Mouse (Mus musculus) neural tube, embryonic 14.5 days (tissue): ENCODE measurements around the gene Pcsk2. TPM values are rescaled to one million over a fixed set of nuclear protein-coding genes. Genes with fewer than 3 reads are reported as not detected.
A peak's percentile ranks its signal among the peaks of the same experiment; 100 is the strongest.

Experiments
- ATAC-seq: fragments of 200-750 bp; cut with Nextera tagmentation; 2 replicates; pipeline ENCODE4 v1.8.0; 2017; ENCODE audit warnings: low read depth, mild to moderate bottlenecking, moderate TSS enrichment, moderate library complexity
- H3K27ac ChIP-seq: fragments of 300-500 bp; sonication (generic); 2 replicates; pipeline ENCODE4 v1.5.1; 2014; ENCODE audit warnings: low read depth, mild to moderate bottlenecking, control low read depth, low read length, moderate library complexity, mixed read lengths
- H3K27me3 ChIP-seq: fragments of 300-500 bp; sonication (generic); 2 replicates; pipeline ENCODE4 v1.6.1; 2014; ENCODE audit warnings: low read length; ENCODE audit not compliant: control insufficient read depth, insufficient read depth
- H3K36me3 ChIP-seq: fragments of 300-500 bp; sonication (generic); 2 replicates; pipeline ENCODE4 v1.6.1; 2014; ENCODE audit warnings: low read length, mixed read lengths; ENCODE audit not compliant: control insufficient read depth, insufficient read depth
- H3K4me1 ChIP-seq: fragments of 300-500 bp; sonication (generic); 2 replicates; pipeline ENCODE4 v1.6.1; 2014; ENCODE audit warnings: low read length; ENCODE audit not compliant: control insufficient read depth, insufficient read depth
- H3K4me2 ChIP-seq: fragments of 300-500 bp; sonication (generic); 2 replicates; pipeline ENCODE4 v1.6.1; 2014; ENCODE audit warnings: mild to moderate bottlenecking, low read depth, low read length, control low read depth
- H3K4me3 ChIP-seq: fragments of 300-500 bp; sonication (generic); 2 replicates; pipeline ENCODE4 v1.5.1; 2014; ENCODE audit warnings: low read depth, low read length, control low read depth, mixed read lengths
- H3K9ac ChIP-seq: fragments of 300-500 bp; sonication (generic); replicated peaks from 2 replicates; pipeline ENCODE4 v1.6.1; 2014; ENCODE audit warnings: low read depth, mild to moderate bottlenecking, control low read depth, low read length, mixed read lengths
- H3K9me3 ChIP-seq: fragments of 300-500 bp; sonication (generic); 2 replicates; pipeline ENCODE4 v1.6.1; 2016; ENCODE audit warnings: low read length; ENCODE audit not compliant: control insufficient read depth
- WGBS: fragments of 180-500 bp; shearing (Covaris S2); extraction: QIAGEN DNeasy Blood & Tissue Kit; methylation state at CpG from one replicate; pipeline ENCODE4 v1.1.7; 2014; 5-methylcytosine and 5-hydroxymethylcytosine counted together
- polyA plus RNA-seq: library from polyadenylated mRNA; unstranded; fragments of >200 nt; fragmentation: Nextera tagmentation; extraction: Ambion mirVana; gene quantifications from 2 replicates; pipeline ENCODE4 v1.2.1, GENCODE M21; 2014

Pcsk2 gene
- polyA plus RNA-seq, 1 experiment from 2014 or later, result 37.4 TPM

GRCm38 (mm10) chr2:143560384-143560783 lies 14.4 kb downstream of the Pcsk2 start:
- no peaks in the 10 kb centered on the region for H3K36me3 ChIP-seq
- no peak overlapping the region for H3K4me2 ChIP-seq
- no peaks in the 10 kb centered on the region for H3K27me3 ChIP-seq
- 55% methylated on average over 4 of the region's 4 CpGs for WGBS
- ATAC-seq, result peak; percentile 41; the same call in 1 of the 2 replicates
- H3K27ac ChIP-seq, result no peak overlapping the region
- no peak overlapping the region for H3K9ac ChIP-seq
- no peaks in the 10 kb centered on the region for H3K9me3 ChIP-seq
- no peak overlapping the region for H3K4me3 ChIP-seq
- H3K4me1 ChIP-seq, result no peaks in the 10 kb centered on the region

DNA sequence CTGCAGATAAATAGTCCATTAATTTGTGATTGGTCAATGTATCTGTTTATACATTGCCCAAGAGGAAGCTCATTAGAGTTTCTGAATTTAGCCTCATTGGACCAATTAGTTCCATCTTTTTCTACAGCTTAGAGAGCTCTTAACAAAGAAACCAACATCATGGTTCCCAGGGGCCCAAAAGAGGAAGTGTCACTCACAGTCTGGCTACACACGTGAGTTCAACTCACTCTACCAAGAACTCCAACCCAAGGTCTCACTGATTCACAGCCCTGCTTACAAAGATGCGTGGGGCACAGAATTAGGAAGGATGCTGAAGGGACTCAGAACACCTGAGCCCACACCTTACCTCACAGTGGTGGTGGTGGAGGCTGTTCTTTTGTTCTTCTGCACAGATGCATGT lies 19.1 kb downstream of the Pcsk2 start:
- Histone ChIP-seq H3K27me3 (no peaks in the 10 kb centered on the region), H3K4me2 (no peak overlapping the region), H3K9ac (no peak overlapping the region), H3K4me1 (no peaks in the 10 kb centered on the region), H3K27ac (no peak overlapping the region), H3K4me3 (no peak overlapping the region), H3K9me3 (no peaks in the 10 kb centered on the region), H3K36me3 (no peaks in the 10 kb centered on the region)
- ATAC-seq, result no peak
- WGBS, result 78% methylated on average over 2 of the region's 2 CpGs

DNA sequence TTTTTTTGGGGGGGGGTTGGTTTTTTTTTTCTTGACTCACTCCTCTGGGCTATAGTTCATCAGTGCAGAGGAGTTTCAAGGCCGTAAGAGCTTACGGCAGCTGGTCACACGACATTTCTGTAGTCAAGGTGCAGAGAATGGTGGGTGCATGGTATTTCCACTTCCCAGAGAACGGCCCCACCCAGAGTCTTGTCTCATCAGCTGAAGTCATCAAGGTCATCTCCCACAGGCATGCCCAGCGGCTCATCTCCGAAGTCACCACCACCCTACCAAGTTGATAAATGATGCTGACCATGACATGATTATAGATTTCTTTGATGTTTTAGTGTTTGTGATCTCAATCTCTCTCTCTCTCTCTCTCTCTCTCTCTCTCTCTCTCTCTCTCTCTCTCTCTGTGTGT lies 20.0 kb downstream of the Pcsk2 start:
- H3K36me3 ChIP-seq, result no peaks in the 10 kb centered on the region
- H3K9ac ChIP-seq, result no peak overlapping the region
- no peaks in the 10 kb centered on the region for H3K27me3 ChIP-seq
- 90% methylated on average over 6 of the region's 6 CpGs for WGBS
- no peaks in the 10 kb centered on the region for H3K9me3 ChIP-seq
- H3K4me3 ChIP-seq, result no peak overlapping the region
- no peak for ATAC-seq
- H3K27ac ChIP-seq, result no peak overlapping the region
- no peak overlapping the region for H3K4me2 ChIP-seq
- H3K4me1 ChIP-seq, result no peaks in the 10 kb centered on the region

DNA sequence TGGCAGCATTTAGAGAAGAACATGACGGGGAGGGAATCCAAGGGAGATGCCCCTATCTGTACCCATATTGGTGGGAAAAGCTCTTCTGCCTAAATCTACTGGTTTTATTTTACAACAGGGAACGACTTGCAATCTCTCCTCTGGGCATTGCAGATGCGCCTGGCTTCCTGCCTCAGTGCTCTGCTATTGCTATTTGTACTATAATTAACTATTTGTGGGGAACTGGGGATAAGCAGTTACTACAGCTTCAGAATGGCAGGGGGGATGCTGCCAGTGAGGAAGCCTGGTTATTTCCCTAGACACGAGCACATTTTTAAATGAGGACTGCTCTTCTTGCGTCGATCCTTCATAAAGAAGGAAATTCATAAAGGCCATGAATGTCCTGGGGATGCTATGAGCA lies 39.4 kb downstream of the Pcsk2 start:
- Histone ChIP-seq H3K4me1 (no peaks in the 10 kb centered on the region), H3K9ac (no peak overlapping the region), H3K36me3 (no peaks in the 10 kb centered on the region), H3K27me3 (no peaks in the 10 kb centered on the region), H3K27ac (no peak overlapping the region), H3K4me3 (no peak overlapping the region), H3K4me2 (no peak overlapping the region), H3K9me3 (no peaks in the 10 kb centered on the region)
- WGBS, result 52% methylated on average over 6 of the region's 6 CpGs
- ATAC-seq, result peak; percentile 70; the same call in 1 of the 2 replicates

GRCm38 (mm10) chr2:143590398-143590797 lies 44.4 kb downstream of the Pcsk2 start:
- H3K4me2 ChIP-seq, result no peak overlapping the region
- no peak overlapping the region for H3K27ac ChIP-seq
- no peaks in the 10 kb centered on the region for H3K36me3 ChIP-seq
- H3K9ac ChIP-seq, result no peak overlapping the region
- no peaks in the 10 kb centered on the region for H3K27me3 ChIP-seq
- no peaks in the 10 kb centered on the region for H3K9me3 ChIP-seq
- no peaks in the 10 kb centered on the region for H3K4me1 ChIP-seq
- H3K4me3 ChIP-seq, result no peak overlapping the region
- WGBS, result 92% methylated on average over 2 of the region's 2 CpGs
- ATAC-seq, result no peak

DNA sequence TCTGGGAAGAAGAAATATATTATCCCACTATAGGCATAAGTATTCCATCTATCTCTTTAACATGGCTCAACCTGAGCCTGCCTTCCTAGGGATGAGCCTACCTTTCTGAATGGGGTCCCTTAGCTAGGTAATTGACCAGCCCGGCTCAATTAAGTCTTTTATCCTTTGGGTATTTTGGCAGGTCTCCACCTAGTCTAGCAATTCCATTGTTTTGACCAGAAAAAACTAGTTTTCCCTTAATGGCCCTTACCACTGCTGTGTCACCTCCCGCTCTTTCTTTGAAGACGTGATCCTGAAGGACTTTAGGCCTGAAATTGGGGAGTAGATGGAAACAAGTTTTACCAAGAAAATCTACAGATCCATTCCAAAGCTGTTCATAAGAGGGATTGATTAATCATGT lies 57.1 kb downstream of the Pcsk2 start:
- Histone ChIP-seq H3K9ac (no peak overlapping the region), H3K36me3 (no peaks in the 10 kb centered on the region), H3K9me3 (no peaks in the 10 kb centered on the region), H3K27ac (no peak overlapping the region), H3K4me1 (no peaks in the 10 kb centered on the region), H3K27me3 (no peaks in the 10 kb centered on the region), H3K4me3 (no peak overlapping the region), H3K4me2 (no peak overlapping the region)
- WGBS, result 47% methylated on average over 3 of the region's 3 CpGs
- ATAC-seq, result no peak

- no peak for ATAC-seq
Observed at GRCm38 (mm10) chr2:143603871-143604512, 58.0 kb downstream of the Pcsk2 start.

DNA sequence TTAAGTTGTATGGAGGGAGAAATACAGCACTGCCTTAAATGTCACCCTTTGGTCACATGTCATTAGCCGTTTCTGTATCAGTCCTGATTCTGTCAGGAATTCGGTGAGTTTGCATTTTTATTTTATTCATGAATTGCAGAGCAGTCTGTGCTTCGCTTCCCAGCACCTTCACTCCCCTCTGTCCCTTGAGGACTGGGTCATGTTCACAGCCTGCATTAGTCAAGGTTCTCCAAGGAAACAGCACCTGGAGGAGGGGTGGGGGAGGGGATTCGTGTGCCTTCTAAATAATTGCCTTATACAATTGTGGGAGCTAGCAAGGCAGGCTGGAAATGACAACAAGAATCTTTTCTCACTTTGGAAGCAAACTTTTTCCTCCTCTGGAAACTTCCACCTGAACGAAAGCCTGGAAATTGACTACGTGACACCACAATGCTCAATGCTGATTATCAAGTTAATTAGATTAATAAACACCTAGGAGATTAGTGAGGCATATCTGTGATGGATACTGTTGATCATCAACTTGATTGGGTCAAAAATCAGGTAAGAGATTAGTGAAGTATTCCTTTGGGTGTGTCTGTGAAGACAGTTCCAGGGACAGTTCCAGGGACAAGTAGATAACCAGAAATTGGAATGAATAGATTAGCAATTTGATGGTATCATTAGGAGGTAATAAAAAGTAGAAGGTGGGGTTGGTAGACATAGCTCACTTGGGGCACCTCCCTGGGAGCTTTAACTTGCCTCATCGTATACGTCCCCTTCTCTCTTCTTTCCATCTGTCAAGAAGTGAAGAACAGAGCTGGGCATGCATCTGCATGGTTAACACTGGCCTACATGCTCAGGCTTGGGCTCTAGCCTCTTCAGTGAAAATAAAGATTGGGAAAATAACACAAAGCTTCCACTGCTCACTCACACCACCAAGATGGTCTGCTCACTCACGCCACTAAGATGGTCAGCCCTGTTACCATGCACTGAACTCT lies 64.7 kb downstream of the Pcsk2 start:
- no peak for ATAC-seq
- H3K4me2 ChIP-seq, result no peak overlapping the region
- no peaks in the 10 kb centered on the region for H3K4me1 ChIP-seq
- WGBS, result 58% methylated on average over 9 of the region's 9 CpGs
- H3K27me3 ChIP-seq, result no peaks in the 10 kb centered on the region
- no peak overlapping the region for H3K9ac ChIP-seq
- no peak overlapping the region for H3K4me3 ChIP-seq
- H3K9me3 ChIP-seq, result no peaks in the 10 kb centered on the region
- no peak overlapping the region for H3K27ac ChIP-seq
- no peaks in the 10 kb centered on the region for H3K36me3 ChIP-seq

More at GRCm38 (mm10) chr2:143603871-143604512, 58.0 kb downstream of the Pcsk2 start:
- no peaks in the 10 kb centered on the region for H3K9me3 ChIP-seq
- H3K27me3 ChIP-seq, result no peaks in the 10 kb centered on the region
- no peak overlapping the region for H3K4me2 ChIP-seq
- 47% methylated on average over 2 of the region's 2 CpGs for WGBS
- H3K9ac ChIP-seq, result no peak overlapping the region
- no peaks in the 10 kb centered on the region for H3K36me3 ChIP-seq
- H3K4me3 ChIP-seq, result no peak overlapping the region
- no peak overlapping the region for H3K27ac ChIP-seq
- H3K4me1 ChIP-seq, result no peaks in the 10 kb centered on the region

GRCm38 (mm10) chr2:143613466-143613865 lies 67.5 kb downstream of the Pcsk2 start:
- Histone ChIP-seq H3K27me3 (no peaks in the 10 kb centered on the region), H3K4me2 (no peak overlapping the region), H3K9me3 (no peaks in the 10 kb centered on the region), H3K27ac (no peak overlapping the region), H3K9ac (no peak overlapping the region), H3K36me3 (no peaks in the 10 kb centered on the region), H3K4me3 (no peak overlapping the region), H3K4me1 (no peaks in the 10 kb centered on the region)
- WGBS, result 82% methylated on average over 3 of the region's 3 CpGs
- ATAC-seq, result no peak
